Mouse (Mus musculus): ENCODE measurements at regions not wholly inside any gene's neighbourhood (a gene's known extent, or its start where the extent isn't known, plus 50 kb on each side); places are given as distances from the start of the nearest gene placed in this dataset.

GRCm38 (mm10) chr3:128181221-128181908 is 285.2 kb upstream of the Fam241a start:
- intact Hi-C loops (cut with DNase I) = no loop called here
- Histone ChIP-seq H3K4me3 (no peak overlapping the region), H3K27ac (no peak overlapping the region)
- TF ChIP-seq CTCF (IDR thresholded peaks at IDR 0.05) = no peak
- DNase-seq (ENCODE audit: extremely low spot score in 1 of 2, low spot score in 2 of 2) = no peak

- no peak overlapping the region for H3K27ac ChIP-seq
- DNase-seq (ENCODE audit: extremely low spot score in 1 of 2, low spot score in 2 of 2) = no peak
- no peak overlapping the region for H3K4me3 ChIP-seq
- intact Hi-C loops (cut with DNase I) = no loop called here
- TF ChIP-seq CTCF (IDR thresholded peaks at IDR 0.05) = no peak
These were observed 253.1 kb upstream of the Fam241a start for GRCm38 (mm10) chr3:128149216-128149615.

- Histone ChIP-seq H3K4me3 (no peak overlapping the region), H3K27ac (no peak overlapping the region)
- no peak for DNase-seq (ENCODE audit: extremely low spot score in 1 of 2, low spot score in 2 of 2)
- intact Hi-C loops (cut with DNase I) = no loop called here
- no peak for TF ChIP-seq CTCF (IDR thresholded peaks at IDR 0.05)
These were observed 249.2 kb upstream of the Fam241a start for GRCm38 (mm10) chr3:128145329-128145728.

- H3K4me3 ChIP-seq = no peak overlapping the region
- no peak for TF ChIP-seq CTCF (IDR thresholded peaks at IDR 0.05)
- DNase-seq (ENCODE audit: extremely low spot score in 1 of 2, low spot score in 2 of 2) = no peak
- intact Hi-C loops (cut with DNase I) = no loop called here
- no peak overlapping the region for H3K27ac ChIP-seq
These were observed 231.7 kb upstream of the Fam241a start for GRCm38 (mm10) chr3:128127836-128128235.

GRCm38 (mm10) chr3:128126664-128127063 is 230.5 kb upstream of the Fam241a start:
- TF ChIP-seq CTCF (IDR thresholded peaks at IDR 0.05) = no peak
- no peak for DNase-seq (ENCODE audit: extremely low spot score in 1 of 2, low spot score in 2 of 2)
- intact Hi-C loops (cut with DNase I) = no loop called here
- Histone ChIP-seq H3K27ac (no peak overlapping the region), H3K4me3 (no peak overlapping the region)

- no peak for DNase-seq (ENCODE audit: extremely low spot score in 1 of 2, low spot score in 2 of 2)
- Histone ChIP-seq H3K4me3 (no peak overlapping the region), H3K27ac (no peak overlapping the region)
- intact Hi-C loops (cut with DNase I) = no loop called here
- TF ChIP-seq CTCF (IDR thresholded peaks at IDR 0.05) = no peak
These were observed 226.0 kb upstream of the Fam241a start for GRCm38 (mm10) chr3:128122111-128122510.

- TF ChIP-seq CTCF (IDR thresholded peaks at IDR 0.05) = no peak
These were observed 224.7 kb upstream of the Fam241a start for GRCm38 (mm10) chr3:128120647-128121440.

GRCm38 (mm10) chr3:128113209-128113608 is 217.1 kb upstream of the Fam241a start:
- no peak overlapping the region for H3K4me3 ChIP-seq
- intact Hi-C loops (cut with DNase I) = no loop called here
- DNase-seq (ENCODE audit: extremely low spot score in 1 of 2, low spot score in 2 of 2) = no peak
- TF ChIP-seq CTCF (IDR thresholded peaks at IDR 0.05) = no peak
- H3K27ac ChIP-seq = no peak overlapping the region

More at GRCm38 (mm10) chr3:128120647-128121440, 224.7 kb upstream of the Fam241a start:
- DNase-seq (ENCODE audit: extremely low spot score in 1 of 2, low spot score in 2 of 2) = no peak
- H3K27ac ChIP-seq = no peak overlapping the region
- intact Hi-C loops (cut with DNase I) = no loop called here
- H3K4me3 ChIP-seq = no peak overlapping the region

- no peak for TF ChIP-seq CTCF (IDR thresholded peaks at IDR 0.05)
- DNase-seq (ENCODE audit: extremely low spot score in 1 of 2, low spot score in 2 of 2) = no peak
- intact Hi-C loops (cut with DNase I) = no loop called here
- Histone ChIP-seq H3K27ac (no peak overlapping the region), H3K4me3 (no peak overlapping the region)
These were observed 214.3 kb upstream of the Fam241a start for GRCm38 (mm10) chr3:128110406-128110805.

- intact Hi-C loops (cut with DNase I) = no loop called here
- TF ChIP-seq CTCF (IDR thresholded peaks at IDR 0.05) = no peak
- Histone ChIP-seq H3K4me3 (no peak overlapping the region), H3K27ac (no peak overlapping the region)
- DNase-seq (ENCODE audit: extremely low spot score in 1 of 2, low spot score in 2 of 2) = no peak
These were observed 208.4 kb upstream of the Fam241a start for GRCm38 (mm10) chr3:128104516-128104915.

GRCm38 (mm10) chr3:128093046-128093445 is 196.9 kb upstream of the Fam241a start:
- H3K4me3 ChIP-seq = no peak overlapping the region
- no peak for TF ChIP-seq CTCF (IDR thresholded peaks at IDR 0.05)
- intact Hi-C loops (cut with DNase I) = no loop called here
- no peak for DNase-seq (ENCODE audit: extremely low spot score in 1 of 2, low spot score in 2 of 2)
- no peak overlapping the region for H3K27ac ChIP-seq

GRCm38 (mm10) chr3:128088207-128088606 is 192.1 kb upstream of the Fam241a start:
- H3K27ac ChIP-seq = no peak overlapping the region
- intact Hi-C loops (cut with DNase I) = loop anchor here (1.0 kb wide), 1 partner anchor 249 kb away; no protein-coding TSS in a partner anchor

More at GRCm38 (mm10) chr3:128088207-128088606, 192.1 kb upstream of the Fam241a start:
- TF ChIP-seq CTCF (IDR thresholded peaks at IDR 0.05) = peak; percentile 71
- DNase-seq (ENCODE audit: extremely low spot score in 1 of 2, low spot score in 2 of 2) = peak; percentile 18 to 20
- H3K4me3 ChIP-seq = no peak overlapping the region
